Mouse (Mus musculus) megakaryocyte, embryonic 14.5 days (primary cell): ENCODE data around the gene Enpp3.

Experiments
- FLI1 ChIP-seq: IDR thresholded peaks from 2 replicates; pipeline ENCODE4 v1.6.1; 2012; ENCODE audit warnings: low read length, inconsistent platforms, mixed read lengths
- GATA1 ChIP-seq: IDR thresholded peaks from 3 replicates; pipeline ENCODE4 v1.6.1; 2012; ENCODE audit warnings: mixed read lengths, low read length, inconsistent platforms, borderline replicate concordance

DNA sequence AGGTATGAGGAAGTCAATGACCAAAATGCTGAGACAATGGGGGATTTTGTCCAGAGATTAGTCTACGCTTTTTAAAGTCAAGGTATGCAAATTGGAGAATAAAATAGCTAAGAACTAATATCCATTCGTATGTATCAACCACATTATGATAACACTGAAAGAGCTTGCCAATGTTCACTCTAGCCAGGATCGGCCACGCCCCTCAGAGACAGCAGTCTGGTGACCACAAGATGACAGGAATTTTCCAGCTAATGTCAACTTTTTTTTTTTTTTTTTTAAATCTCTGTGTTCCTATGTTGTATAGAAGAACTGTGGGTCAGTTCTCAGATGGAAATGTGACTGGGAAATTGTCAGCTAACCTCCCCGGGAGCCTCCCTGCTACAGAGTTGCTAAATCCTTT, 12.2 kb downstream of the Enpp3 start:
- TF ChIP-seq FLI1: no peak
- TF ChIP-seq GATA1: no peak
